Mouse (Mus musculus): ENCODE results near the gene Lyl1.

Gene Lyl1

GRCm38 (mm10) chr8:84718959-84719690 is 17.9 kb downstream of the Lyl1 start:
- intact Hi-C loops (cut with DNase I) = no loop called here

GRCm38 (mm10) chr8:84722530-84722849 is 21.2 kb downstream of the Lyl1 start:
- intact Hi-C loops (cut with DNase I) = no loop called here

GRCm38 (mm10) chr8:84722850-84723570 is 21.8 kb downstream of the Lyl1 start, which contains the start of gene G430095P16Rik:
G430095P16Rik (plus strand) TSS chr8:84723007.
- intact Hi-C loops (cut with DNase I) = no loop called here

- intact Hi-C loops (cut with DNase I) = no loop called here
These were observed 22.3 kb downstream of the Lyl1 start for GRCm38 (mm10) chr8:84723571-84723900.

- intact Hi-C loops (cut with DNase I) = no loop called here
These were observed 23.4 kb downstream of the Lyl1 start for GRCm38 (mm10) chr8:84724683-84725082.

GRCm38 (mm10) chr8:84725246-84725940 is 24.1 kb downstream of the Lyl1 start:
- intact Hi-C loops (cut with DNase I) = no loop called here

GRCm38 (mm10) chr8:84725941-84726259 is 24.6 kb downstream of the Lyl1 start:
- intact Hi-C loops (cut with DNase I) = no loop called here

GRCm38 (mm10) chr8:84728474-84728873 is 27.2 kb downstream of the Lyl1 start:
- intact Hi-C loops (cut with DNase I) = no loop called here

GRCm38 (mm10) chr8:84729921-84730362 is 28.7 kb downstream of the Lyl1 start:
- intact Hi-C loops (cut with DNase I) = no loop called here

GRCm38 (mm10) chr8:84730541-84731370 is 29.5 kb downstream of the Lyl1 start:
- intact Hi-C loops (cut with DNase I) = no loop called here

- intact Hi-C loops (cut with DNase I) = no loop called here
These were observed 30.3 kb downstream of the Lyl1 start for GRCm38 (mm10) chr8:84731371-84732177.

GRCm38 (mm10) chr8:84732545-84732944 is 31.3 kb downstream of the Lyl1 start:
- intact Hi-C loops (cut with DNase I) = no loop called here

GRCm38 (mm10) chr8:84732996-84733395 is 31.7 kb downstream of the Lyl1 start:
- intact Hi-C loops (cut with DNase I) = no loop called here

- intact Hi-C loops (cut with DNase I) = no loop called here
These were observed 32.7 kb downstream of the Lyl1 start for GRCm38 (mm10) chr8:84733959-84734358.

GRCm38 (mm10) chr8:84734680-84735079 is 33.4 kb downstream of the Lyl1 start:
- intact Hi-C loops (cut with DNase I) = no loop called here

GRCm38 (mm10) chr8:84735597-84735996 is 34.3 kb downstream of the Lyl1 start:
- intact Hi-C loops (cut with DNase I) = no loop called here

- intact Hi-C loops (cut with DNase I) = loop anchor here (2.0 kb wide), 1 partner anchor 76 kb away; no protein-coding TSS in a partner anchor
These were observed 35.3 kb downstream of the Lyl1 start for GRCm38 (mm10) chr8:84736521-84736920.

- intact Hi-C loops (cut with DNase I) = loop anchor here (2.0 kb wide), 1 partner anchor 75 kb away; no protein-coding TSS in a partner anchor
These were observed 36.4 kb downstream of the Lyl1 start for GRCm38 (mm10) chr8:84737608-84738007.

GRCm38 (mm10) chr8:84738266-84738665 is 37.0 kb downstream of the Lyl1 start:
- intact Hi-C loops (cut with DNase I) = no loop called here

- intact Hi-C loops (cut with DNase I) = no loop called here
These were observed 37.6 kb downstream of the Lyl1 start for GRCm38 (mm10) chr8:84738715-84739400.

Measured in adrenal gland (tissue).